Mouse (Mus musculus): Measurements from ENCODE around the gene Atpaf2. TPM values are rescaled to one million over a fixed set of nuclear protein-coding genes. Genes with fewer than 3 reads are reported as not detected.
"Not testable (repeated sequence)": the region's sequence is repeated elsewhere in the genome, so short reads cannot be mapped to it uniquely, and the experiment has no call there.

The Atpaf2 gene
- total RNA-seq (2021) = 10 to 100 TPM; 29.1 to 31.4 TPM

- peak in 1 of 2 experiments; percentile 10 for DNase-seq (ENCODE audit: extremely low spot score in 1 of 2, low spot score in 1 of 2)
Measured at GRCm38 (mm10) chr11:60417717-60418472, at the start of gene Atpaf2. Gene Atpaf2, minus strand, starts transcription at chr11:60418457.

- DNase-seq (ENCODE audit: extremely low spot score in 1 of 2, low spot score in 1 of 2) = peak in 1 of 2 experiments; percentile 41
Measured at GRCm38 (mm10) chr11:60465943-60466380, 47.7 kb upstream of the Atpaf2 start.

GRCm38 (mm10) chr11:60457973-60458372 lies 39.7 kb upstream of the Atpaf2 start:
- DNase-seq (ENCODE audit: extremely low spot score in 1 of 2, low spot score in 1 of 2) = no peak

GRCm38 (mm10) chr11:60454745-60455087 lies 36.5 kb upstream of the Atpaf2 start:
- no peak for DNase-seq (ENCODE audit: extremely low spot score in 1 of 2, low spot score in 1 of 2)

- DNase-seq (ENCODE audit: extremely low spot score in 1 of 2, low spot score in 1 of 2) = peak; percentile 85 to 90
Measured at GRCm38 (mm10) chr11:60454080-60454744, 36.0 kb upstream of the Atpaf2 start, which contains the start of gene Drg2. Gene Drg2, plus strand, starts transcription at chr11:60454591.

GRCm38 (mm10) chr11:60444007-60444406 lies 25.8 kb upstream of the Atpaf2 start:
- DNase-seq (ENCODE audit: extremely low spot score in 1 of 2, low spot score in 1 of 2) = no peak

- DNase-seq (ENCODE audit: extremely low spot score in 1 of 2, low spot score in 1 of 2) = no peak
Measured at GRCm38 (mm10) chr11:60442896-60443295, 24.6 kb upstream of the Atpaf2 start.

- no peak for DNase-seq (ENCODE audit: extremely low spot score in 1 of 2, low spot score in 1 of 2)
Measured at GRCm38 (mm10) chr11:60440176-60440575, 21.9 kb upstream of the Atpaf2 start.

- not testable (repeated sequence) for DNase-seq (ENCODE audit: extremely low spot score in 1 of 2, low spot score in 1 of 2)
Measured at GRCm38 (mm10) chr11:60439621-60440020, 21.4 kb upstream of the Atpaf2 start.

- no peak for DNase-seq (ENCODE audit: extremely low spot score in 1 of 2, low spot score in 1 of 2)
Measured at GRCm38 (mm10) chr11:60436618-60437017, 18.4 kb upstream of the Atpaf2 start.

- no peak for DNase-seq (ENCODE audit: extremely low spot score in 1 of 2, low spot score in 1 of 2)
Measured at GRCm38 (mm10) chr11:60435133-60435532, 16.9 kb upstream of the Atpaf2 start.

GRCm38 (mm10) chr11:60433501-60433900 lies 15.2 kb upstream of the Atpaf2 start:
- no peak for DNase-seq (ENCODE audit: extremely low spot score in 1 of 2, low spot score in 1 of 2)

- no peak for DNase-seq (ENCODE audit: extremely low spot score in 1 of 2, low spot score in 1 of 2)
Measured at GRCm38 (mm10) chr11:60427628-60428027, 9.4 kb upstream of the Atpaf2 start.

- DNase-seq (ENCODE audit: extremely low spot score in 1 of 2, low spot score in 1 of 2) = no peak
Measured at GRCm38 (mm10) chr11:60426417-60426816, 8.2 kb upstream of the Atpaf2 start.

GRCm38 (mm10) chr11:60423006-60423405 lies 4.7 kb upstream of the Atpaf2 start:
- DNase-seq (ENCODE audit: extremely low spot score in 1 of 2, low spot score in 1 of 2) = no peak

GRCm38 (mm10) chr11:60422046-60422668 lies 3.9 kb upstream of the Atpaf2 start:
- no peak for DNase-seq (ENCODE audit: extremely low spot score in 1 of 2, low spot score in 1 of 2)

- DNase-seq (ENCODE audit: extremely low spot score in 1 of 2, low spot score in 1 of 2) = no peak
Measured at GRCm38 (mm10) chr11:60418473-60418803, 181 bp upstream of the Atpaf2 start.

- peak; percentile 93 to 96 for DNase-seq (ENCODE audit: extremely low spot score in 1 of 2, low spot score in 1 of 2)
Measured at GRCm38 (mm10) chr11:60416963-60417716, 1.1 kb downstream of the Atpaf2 start, which contains the start of gene Gid4. Gene Gid4, plus strand, starts transcription at chr11:60417145.

- DNase-seq (ENCODE audit: extremely low spot score in 1 of 2, low spot score in 1 of 2) = no peak
Measured at GRCm38 (mm10) chr11:60416590-60416962, 1.7 kb downstream of the Atpaf2 start.

- no peak for DNase-seq (ENCODE audit: extremely low spot score in 1 of 2, low spot score in 1 of 2)
Measured at GRCm38 (mm10) chr11:60412921-60413320, 5.3 kb downstream of the Atpaf2 start.

- DNase-seq (ENCODE audit: extremely low spot score in 1 of 2, low spot score in 1 of 2) = peak; percentile 43 to 82
Measured at GRCm38 (mm10) chr11:60412173-60412572, 6.1 kb downstream of the Atpaf2 start.
